Mouse (Mus musculus) midbrain, embryonic 12.5 days (tissue): ENCODE measurements at regions not wholly inside any gene's neighbourhood (a gene's known extent, or its start where the extent isn't known, plus 50 kb on each side); places are given as distances from the start of the nearest gene placed in this dataset.

ENCODE experiments used
- ATAC-seq: fragments of 200-750 bp; cut with Nextera tagmentation; 2 replicates; pipeline ENCODE4 v1.8.0; 2017; ENCODE audit warnings: low read depth, moderate TSS enrichment, moderate library complexity; ENCODE audit not compliant: low FRiP score
- H3K27ac ChIP-seq: fragments of 300-500 bp; sonication (generic); replicated peaks from 2 replicates; pipeline ENCODE4 v1.5.1; 2016; ENCODE audit warnings: mild to moderate bottlenecking
- H3K27me3 ChIP-seq: fragments of 300-500 bp; sonication (generic); 2 replicates; pipeline ENCODE4 v1.6.1; 2016; ENCODE audit warnings: mild to moderate bottlenecking
- H3K36me3 ChIP-seq: fragments of 300-500 bp; sonication (generic); 2 replicates; pipeline ENCODE4 v1.6.1; 2016
- H3K4me1 ChIP-seq: fragments of 300-500 bp; sonication (generic); 2 replicates; pipeline ENCODE4 v1.6.1; 2016
- H3K4me2 ChIP-seq: fragments of 300-500 bp; sonication (generic); replicated peaks from 2 replicates; pipeline ENCODE4 v1.6.1; 2016; ENCODE audit warnings: mild to moderate bottlenecking, moderate library complexity
- H3K4me3 ChIP-seq: fragments of 300-500 bp; sonication (generic); 2 replicates; pipeline ENCODE4 v1.5.1; 2016; ENCODE audit warnings: mild to moderate bottlenecking
- H3K9ac ChIP-seq: fragments of 300-500 bp; sonication (generic); replicated peaks from 2 replicates; pipeline ENCODE4 v1.6.1; 2016; ENCODE audit warnings: mild to moderate bottlenecking, moderate library complexity
- H3K9me3 ChIP-seq: fragments of 300-500 bp; sonication (generic); 2 replicates; pipeline ENCODE4 v1.6.1; 2016; ENCODE audit warnings: mild to moderate bottlenecking
- WGBS: fragments of 180-500 bp; shearing (Covaris S2); methylation state at CpG from one replicate; pipeline ENCODE4 v1.1.7; 2016; 5-methylcytosine and 5-hydroxymethylcytosine counted together

GRCm38 (mm10) chr15:62734900-62735299, 1110.1 kb downstream of the Gsdmc2 start:
- Histone ChIP-seq H3K27ac (no peak overlapping the region), H3K4me1 (no peaks in the 10 kb centered on the region), H3K9me3 (no peaks in the 10 kb centered on the region), H3K27me3 (no peaks in the 10 kb centered on the region), H3K4me3 (no peak overlapping the region), H3K36me3 (no peaks in the 10 kb centered on the region), H3K9ac (no peak overlapping the region), H3K4me2 (no peak overlapping the region)
- WGBS = 73% methylated on average over 3 of the region's 3 CpGs
- ATAC-seq = no peak

GRCm38 (mm10) chr15:62730524-62730923, 1114.5 kb downstream of the Gsdmc2 start:
- Histone ChIP-seq H3K36me3 (no peaks in the 10 kb centered on the region), H3K9ac (no peak overlapping the region), H3K27ac (no peak overlapping the region), H3K4me3 (no peak overlapping the region), H3K9me3 (no peaks in the 10 kb centered on the region), H3K4me1 (no peaks in the 10 kb centered on the region), H3K27me3 (no peaks in the 10 kb centered on the region), H3K4me2 (no peak overlapping the region)
- WGBS = 83% methylated on average over 3 of the region's 3 CpGs
- no peak for ATAC-seq

GRCm38 (mm10) chr15:62714265-62714664, 1130.7 kb downstream of the Gsdmc2 start:
- Histone ChIP-seq H3K36me3 (no peaks in the 10 kb centered on the region), H3K4me3 (no peak overlapping the region), H3K27me3 (no peaks in the 10 kb centered on the region), H3K27ac (no peak overlapping the region), H3K4me1 (no peaks in the 10 kb centered on the region), H3K9me3 (no peaks in the 10 kb centered on the region), H3K4me2 (no peak overlapping the region), H3K9ac (no peak overlapping the region)
- no peak for ATAC-seq
- 60% methylated on average over 3 of the region's 3 CpGs for WGBS

GRCm38 (mm10) chr15:62712543-62713131, 1132.3 kb downstream of the Gsdmc2 start:
- Histone ChIP-seq H3K27ac (no peak overlapping the region), H3K9ac (no peak overlapping the region), H3K36me3 (no peaks in the 10 kb centered on the region), H3K4me1 (no peaks in the 10 kb centered on the region), H3K27me3 (no peaks in the 10 kb centered on the region), H3K4me2 (no peak overlapping the region), H3K9me3 (no peaks in the 10 kb centered on the region), H3K4me3 (no peak overlapping the region)
- 81% methylated on average over 9 of the region's 9 CpGs for WGBS
- ATAC-seq = no peak

GRCm38 (mm10) chr15:62712060-62712542, 1132.9 kb downstream of the Gsdmc2 start:
- no peaks in the 10 kb centered on the region for H3K27me3 ChIP-seq
- no peaks in the 10 kb centered on the region for H3K4me1 ChIP-seq
- H3K9me3 ChIP-seq = no peaks in the 10 kb centered on the region
- H3K36me3 ChIP-seq = no peaks in the 10 kb centered on the region
- no peak overlapping the region for H3K4me3 ChIP-seq
- H3K9ac ChIP-seq = no peak overlapping the region
- no peak for ATAC-seq
- 90% methylated on average over 3 of the region's 3 CpGs for WGBS
- no peak overlapping the region for H3K4me2 ChIP-seq
- no peak overlapping the region for H3K27ac ChIP-seq

GRCm38 (mm10) chr15:62709546-62709945, 1135.4 kb downstream of the Gsdmc2 start:
- Histone ChIP-seq H3K27ac (no peak overlapping the region), H3K9me3 (no peaks in the 10 kb centered on the region), H3K9ac (no peak overlapping the region), H3K4me2 (no peak overlapping the region), H3K4me1 (no peaks in the 10 kb centered on the region), H3K27me3 (no peaks in the 10 kb centered on the region), H3K4me3 (no peak overlapping the region), H3K36me3 (no peaks in the 10 kb centered on the region)
- 84% methylated on average over 2 of the region's 2 CpGs for WGBS
- no peak for ATAC-seq

- Histone ChIP-seq H3K27ac (no peak overlapping the region), H3K9me3 (no peaks in the 10 kb centered on the region), H3K4me3 (no peak overlapping the region), H3K4me2 (no peak overlapping the region), H3K36me3 (no peaks in the 10 kb centered on the region), H3K27me3 (no peaks in the 10 kb centered on the region), H3K4me1 (no peaks in the 10 kb centered on the region), H3K9ac (no peak overlapping the region)
- ATAC-seq = no peak
- 73% methylated on average over 1 of the region's 1 CpGs for WGBS
These were observed 1146.4 kb downstream of the Gsdmc2 start for GRCm38 (mm10) chr15:62698559-62698958.

GRCm38 (mm10) chr15:62694734-62695133, 1150.2 kb downstream of the Gsdmc2 start:
- Histone ChIP-seq H3K4me3 (no peak overlapping the region), H3K36me3 (no peaks in the 10 kb centered on the region), H3K9ac (no peak overlapping the region), H3K27ac (no peak overlapping the region), H3K4me2 (no peak overlapping the region), H3K9me3 (no peaks in the 10 kb centered on the region), H3K27me3 (no peaks in the 10 kb centered on the region), H3K4me1 (no peaks in the 10 kb centered on the region)
- no peak for ATAC-seq
- WGBS = 76% methylated on average over 3 of the region's 3 CpGs

GRCm38 (mm10) chr15:62693671-62694070, 1151.3 kb downstream of the Gsdmc2 start:
- 97% methylated on average over 9 of the region's 10 CpGs for WGBS
- H3K27me3 ChIP-seq = no peaks in the 10 kb centered on the region
- ATAC-seq = no peak
- no peak overlapping the region for H3K27ac ChIP-seq
- H3K9ac ChIP-seq = no peak overlapping the region
- no peaks in the 10 kb centered on the region for H3K9me3 ChIP-seq
- no peaks in the 10 kb centered on the region for H3K36me3 ChIP-seq
- H3K4me3 ChIP-seq = no peak overlapping the region
- H3K4me2 ChIP-seq = no peak overlapping the region
- H3K4me1 ChIP-seq = no peaks in the 10 kb centered on the region

GRCm38 (mm10) chr15:62673410-62673809, 1171.6 kb downstream of the Gsdmc2 start:
- Histone ChIP-seq H3K4me1 (no peaks in the 10 kb centered on the region), H3K27me3 (no peaks in the 10 kb centered on the region), H3K4me3 (no peak overlapping the region), H3K4me2 (no peak overlapping the region), H3K9me3 (no peaks in the 10 kb centered on the region), H3K9ac (no peak overlapping the region), H3K27ac (no peak overlapping the region), H3K36me3 (no peaks in the 10 kb centered on the region)
- no peak for ATAC-seq
- WGBS = 74% methylated on average over 4 of the region's 4 CpGs

- H3K27me3 ChIP-seq = no peaks in the 10 kb centered on the region
- H3K9me3 ChIP-seq = no peaks in the 10 kb centered on the region
- 82% methylated on average over 3 of the region's 3 CpGs for WGBS
- H3K4me2 ChIP-seq = no peak overlapping the region
- no peak overlapping the region for H3K9ac ChIP-seq
- ATAC-seq = no peak
- H3K4me1 ChIP-seq = no peaks in the 10 kb centered on the region
- no peak overlapping the region for H3K4me3 ChIP-seq
- no peaks in the 10 kb centered on the region for H3K36me3 ChIP-seq
- no peak overlapping the region for H3K27ac ChIP-seq
These were observed 1175.0 kb downstream of the Gsdmc2 start for GRCm38 (mm10) chr15:62670026-62670425.

GRCm38 (mm10) chr15:62659096-62659495, 1185.9 kb downstream of the Gsdmc2 start:
- no peaks in the 10 kb centered on the region for H3K4me1 ChIP-seq
- no peaks in the 10 kb centered on the region for H3K27me3 ChIP-seq
- no peaks in the 10 kb centered on the region for H3K36me3 ChIP-seq
- H3K27ac ChIP-seq = no peak overlapping the region
- H3K4me2 ChIP-seq = no peak overlapping the region
- no peak overlapping the region for H3K4me3 ChIP-seq
- WGBS = 52% methylated on average over 4 of the region's 4 CpGs
- ATAC-seq = no peak
- no peaks in the 10 kb centered on the region for H3K9me3 ChIP-seq
- H3K9ac ChIP-seq = no peak overlapping the region

- no peaks in the 10 kb centered on the region for H3K9me3 ChIP-seq
- 75% methylated on average over 1 of the region's 1 CpGs for WGBS
These were observed 1186.3 kb downstream of the Gsdmc2 start for GRCm38 (mm10) chr15:62658695-62659094.

More at GRCm38 (mm10) chr15:62658695-62659094, 1186.3 kb downstream of the Gsdmc2 start:
- no peaks in the 10 kb centered on the region for H3K4me1 ChIP-seq
- no peak for ATAC-seq
- H3K4me3 ChIP-seq = no peak overlapping the region
- H3K27me3 ChIP-seq = no peaks in the 10 kb centered on the region
- no peak overlapping the region for H3K4me2 ChIP-seq
- H3K27ac ChIP-seq = no peak overlapping the region
- H3K9ac ChIP-seq = no peak overlapping the region
- no peaks in the 10 kb centered on the region for H3K36me3 ChIP-seq
